Mouse (Mus musculus) cortical plate, adult 2 months (tissue): ENCODE results near the gene Efcab12.

ENCODE experiments used
- CTCF ChIP-seq: fragments of 200-500 bp; IDR thresholded peaks from 2 replicates; pipeline ENCODE4 v1.5.1; 2011; ENCODE audit warnings: mild to moderate bottlenecking, control low read depth, low read length; ENCODE audit not compliant: insufficient read depth; ENCODE audit errors: extremely low read depth
- POLR2A ChIP-seq: fragments of 200-500 bp; IDR thresholded peaks from 2 replicates; pipeline ENCODE4 v1.6.1; 2011; ENCODE audit warnings: mild to moderate bottlenecking, low read length, control low read depth; ENCODE audit not compliant: insufficient read depth; ENCODE audit errors: extremely low read depth

- TF ChIP-seq POLR2A: no peak
- peak; percentile 57 for TF ChIP-seq CTCF
Measured at GRCm38 (mm10) chr6:115846640-115847411, 8.6 kb upstream of the Efcab12 start.
